Mouse (Mus musculus) olfactory bulb, adult 2 months (tissue): ENCODE data around the gene Farp2.

Experiments used
- CTCF ChIP-seq: fragments of 200-500 bp; IDR thresholded peaks from 2 replicates; pipeline ENCODE4 v1.5.1; 2012; ENCODE audit warnings: low read depth, mild to moderate bottlenecking, low read length, moderate library complexity; ENCODE audit not compliant: insufficient read depth
- POLR2A ChIP-seq: fragments of 200-500 bp; IDR thresholded peaks from 2 replicates; pipeline ENCODE4 v1.6.1; 2012; ENCODE audit warnings: mild to moderate bottlenecking, low read depth, low read length, moderate library complexity; ENCODE audit not compliant: insufficient read depth

DNA sequence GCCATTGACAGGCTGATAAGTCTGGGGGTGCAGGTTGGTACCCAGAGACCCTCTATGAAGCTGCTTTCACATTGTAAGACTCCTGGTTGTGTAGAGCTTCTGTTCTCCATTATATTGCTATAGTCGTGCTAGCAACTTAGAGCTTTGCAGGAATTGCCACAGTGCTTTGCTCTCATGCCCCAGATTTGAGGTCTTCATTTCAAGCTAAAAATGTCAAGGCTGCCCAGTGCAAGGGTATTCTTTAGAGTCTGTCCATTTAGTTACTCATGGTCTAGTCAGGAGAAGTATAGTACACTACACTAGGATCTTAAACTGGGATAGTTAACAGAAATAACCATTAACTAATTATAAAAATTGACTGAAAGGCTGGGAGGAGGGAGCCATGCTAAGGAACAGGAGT lies 35.4 kb downstream of the Farp2 start:
- no peak for TF ChIP-seq POLR2A
- TF ChIP-seq CTCF, result no peak
